Mouse (Mus musculus) lung, postnatal 0 days (tissue): ENCODE results near the gene Tmem233. TPM values are rescaled to one million over a fixed set of nuclear protein-coding genes. Genes with fewer than 3 reads are reported as not detected.

ENCODE experiments used
- ATAC-seq: fragments of 200-750 bp; cut with Nextera tagmentation; 2 replicates; pipeline ENCODE4 v1.8.0; 2017; ENCODE audit warnings: moderate library complexity
- DNase-seq: peaks from one replicate; pipeline ENCODE4 v3.0.0-alpha.2; 2016; ENCODE audit warnings: low spot score
- H3K27ac ChIP-seq: fragments of 300-500 bp; sonication (generic); 2 replicates; pipeline ENCODE4 v1.5.1; 2014; ENCODE audit warnings: antibody characterized with exemption, mild to moderate bottlenecking, low read length, mixed read lengths
- H3K27me3 ChIP-seq: fragments of 300-500 bp; sonication (generic); replicated peaks from 2 replicates; pipeline ENCODE4 v1.6.1; 2014; ENCODE audit warnings: low read length, mixed read lengths; ENCODE audit not compliant: insufficient read depth
- H3K36me3 ChIP-seq: fragments of 300-500 bp; sonication (generic); 2 replicates; pipeline ENCODE4 v1.6.1; 2014; ENCODE audit warnings: low read length, mixed read lengths; ENCODE audit not compliant: insufficient read depth
- H3K4me1 ChIP-seq: fragments of 300-500 bp; sonication (generic); 2 replicates; pipeline ENCODE4 v1.6.1; 2014; ENCODE audit warnings: antibody characterized with exemption, low read depth, low read length, mixed read lengths; ENCODE audit not compliant: insufficient read depth
- H3K4me2 ChIP-seq: fragments of 300-500 bp; sonication (generic); replicated peaks from 2 replicates; pipeline ENCODE4 v1.6.1; 2014; ENCODE audit warnings: low read depth, mild to moderate bottlenecking, low read length, moderate library complexity, mixed read lengths
- H3K4me3 ChIP-seq: fragments of 300-500 bp; sonication (generic); 2 replicates; pipeline ENCODE4 v1.5.1; 2014; ENCODE audit warnings: low read depth, low read length
- H3K9ac ChIP-seq: fragments of 300-500 bp; sonication (generic); replicated peaks from 2 replicates; pipeline ENCODE4 v1.6.1; 2014; ENCODE audit warnings: low read depth, mild to moderate bottlenecking
- H3K9me3 ChIP-seq: fragments of 300-500 bp; sonication (generic); 2 replicates; pipeline ENCODE4 v1.6.1; 2016; ENCODE audit warnings: low read length, mixed read lengths
- CTCF ChIP-seq: IDR thresholded peaks from 2 replicates; pipeline ENCODE4 v1.5.1; 2016; ENCODE audit warnings: antibody characterized with exemption, mild to moderate bottlenecking
- EP300 ChIP-seq: IDR thresholded peaks from 2 replicates; pipeline ENCODE4 v1.6.1; 2016; ENCODE audit warnings: antibody characterized with exemption, mild to moderate bottlenecking, control low read depth
- WGBS: fragments of 180-500 bp; shearing (Covaris S2); extraction: QIAGEN DNeasy Blood & Tissue Kit; methylation state at CpG from one replicate; pipeline ENCODE4 v1.1.7; 2014; 5-methylcytosine and 5-hydroxymethylcytosine counted together
- polyA plus RNA-seq: library from polyadenylated mRNA; unstranded; fragments of >200 nt; fragmentation: Nextera tagmentation; extraction: Ambion mirVana; gene quantifications from 2 replicates; pipeline ENCODE4 v1.2.1, GENCODE M21; 2015

Tmem233 gene
- polyA plus RNA-seq, 1 experiment from 2014 or later, result 0.18 TPM

- H3K9ac ChIP-seq, result no peak overlapping the region
- no peak overlapping the region for H3K27ac ChIP-seq
- H3K4me1 ChIP-seq, result no peaks in the 10 kb centered on the region
- 0 out of 2 replicates have a peak, but pooled peaks cover 6% of the 10 kb centered on the region for H3K27me3 ChIP-seq
- DNase-seq (no peak), ATAC-seq (no peak)
- H3K36me3 ChIP-seq, result no peaks in the 10 kb centered on the region
- no peaks in the 10 kb centered on the region for H3K9me3 ChIP-seq
- 74% methylated on average over 6 of the region's 6 CpGs for WGBS
- no peak overlapping the region for H3K4me2 ChIP-seq
- no peak overlapping the region for H3K4me3 ChIP-seq
- no peak for TF ChIP-seq EP300
- TF ChIP-seq CTCF, result no peak
Measured at GRCm38 (mm10) chr5:116084231-116084630, 1.2 kb upstream of the Tmem233 start.

GRCm38 (mm10) chr5:116082241-116082900 is 673 bp downstream of the Tmem233 start:
- Histone ChIP-seq H3K4me3 (no peak overlapping the region), H3K9ac (no peak overlapping the region), H3K9me3 (no peaks in the 10 kb centered on the region), H3K36me3 (no peaks in the 10 kb centered on the region), H3K27me3 (0 out of 2 replicates have a peak, but pooled peaks cover 6% of the 10 kb centered on the region), H3K4me2 (0 out of 2 replicates have a peak overlapping the region, but pooled peaks have one; percentile 1), H3K27ac (no peak overlapping the region), H3K4me1 (no peaks in the 10 kb centered on the region)
- TF ChIP-seq CTCF (no peak), EP300 (no peak)
- WGBS, result 41% methylated on average over 17 of the region's 17 CpGs
- ATAC-seq, result no peak
- no peak for DNase-seq

GRCm38 (mm10) chr5:116081616-116082015 is 1.4 kb downstream of the Tmem233 start:
- Histone ChIP-seq H3K36me3 (no peaks in the 10 kb centered on the region), H3K9me3 (no peaks in the 10 kb centered on the region), H3K4me3 (no peak overlapping the region), H3K9ac (no peak overlapping the region), H3K27me3 (0 out of 2 replicates have a peak, but pooled peaks cover 6% of the 10 kb centered on the region), H3K4me2 (no peak overlapping the region), H3K27ac (no peak overlapping the region), H3K4me1 (no peaks in the 10 kb centered on the region)
- no peak for TF ChIP-seq EP300
- no peak for TF ChIP-seq CTCF
- WGBS, result 63% methylated on average over 7 of the region's 7 CpGs
- ATAC-seq, result no peak
- DNase-seq, result no peak

GRCm38 (mm10) chr5:116080736-116081135 is 2.3 kb downstream of the Tmem233 start:
- TF ChIP-seq EP300, result no peak
- no peak for TF ChIP-seq CTCF
- no peak for DNase-seq
- Histone ChIP-seq H3K4me2 (no peak overlapping the region), H3K9ac (no peak overlapping the region), H3K27ac (no peak overlapping the region), H3K36me3 (no peaks in the 10 kb centered on the region), H3K9me3 (no peaks in the 10 kb centered on the region), H3K4me1 (no peaks in the 10 kb centered on the region), H3K4me3 (no peak overlapping the region), H3K27me3 (0 out of 2 replicates have a peak, but pooled peaks cover 6% of the 10 kb centered on the region)
- 46% methylated on average over 6 of the region's 6 CpGs for WGBS
- no peak for ATAC-seq

GRCm38 (mm10) chr5:116069618-116070017 is 13.4 kb downstream of the Tmem233 start:
- H3K27ac ChIP-seq, result no peak overlapping the region
- H3K27me3 ChIP-seq, result no peaks in the 10 kb centered on the region
- ATAC-seq (0 out of 2 replicates have a peak, but pooled peaks have one; percentile 30), DNase-seq (no peak)
- no peaks in the 10 kb centered on the region for H3K4me1 ChIP-seq
- no peaks in the 10 kb centered on the region for H3K36me3 ChIP-seq
- no peaks in the 10 kb centered on the region for H3K9me3 ChIP-seq
- TF ChIP-seq CTCF (no peak), EP300 (no peak)
- 77% methylated on average over 4 of the region's 4 CpGs for WGBS
- H3K4me3 ChIP-seq, result no peak overlapping the region
- no peak overlapping the region for H3K9ac ChIP-seq
- no peak overlapping the region for H3K4me2 ChIP-seq

GRCm38 (mm10) chr5:116052826-116053225 is 30.2 kb downstream of the Tmem233 start:
- ATAC-seq (no peak), DNase-seq (no peak)
- Histone ChIP-seq H3K4me3 (no peak overlapping the region), H3K36me3 (no peaks in the 10 kb centered on the region), H3K4me1 (no peaks in the 10 kb centered on the region), H3K9ac (no peak overlapping the region), H3K4me2 (no peak overlapping the region), H3K9me3 (no peaks in the 10 kb centered on the region), H3K27me3 (no peaks in the 10 kb centered on the region), H3K27ac (no peak overlapping the region)
- 57% methylated on average over 6 of the region's 6 CpGs for WGBS
- TF ChIP-seq EP300 (no peak), CTCF (no peak)
